Mouse (Mus musculus): ENCODE measurements around the gene Bcl2l14. TPM values are rescaled to one million over a fixed set of nuclear protein-coding genes. Genes with fewer than 3 reads are reported as not detected.

Gene Bcl2l14
- polyA plus RNA-seq, 1 experiment from 2014 or later = 0.33 TPM

DNA sequence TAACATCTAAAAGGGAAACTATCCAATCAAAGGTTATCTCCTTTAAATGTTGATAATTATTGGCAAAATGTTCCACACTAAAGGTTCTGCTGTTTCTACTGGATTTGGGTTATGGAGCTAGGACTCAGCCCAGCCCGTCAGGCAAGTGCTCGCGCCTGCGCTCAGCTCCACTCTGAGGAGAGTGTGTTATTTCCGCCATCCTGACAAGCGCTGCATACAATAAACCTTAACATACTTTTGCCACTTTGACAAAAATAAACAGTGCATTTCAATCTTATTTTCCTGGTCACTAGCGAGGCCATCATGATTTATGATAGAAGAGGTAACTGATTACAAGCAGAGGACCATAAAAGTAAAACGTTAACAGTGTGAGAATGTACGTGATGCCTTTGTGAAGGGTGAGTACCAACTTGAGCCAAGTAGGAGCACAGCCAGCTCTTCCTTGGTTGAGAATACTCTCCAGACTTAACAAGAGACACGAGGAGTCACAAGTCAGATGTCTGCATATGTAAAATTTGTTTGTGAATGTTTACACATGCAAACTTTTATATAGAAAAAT lies 70.6 kb downstream of the Bcl2l14 start:
- Histone ChIP-seq H3K27ac (no peak overlapping the region), H3K9me3 (no peaks in the 10 kb centered on the region), H3K4me3 (no peak overlapping the region), H3K27me3 (ENCODE audit: insufficient read depth, poor library complexity, severe bottlenecking) (no peaks in the 10 kb centered on the region), H3K36me3 (peaks cover 61% of the 10 kb centered on the region), H3K4me1 (peaks cover 11% of the 10 kb centered on the region)
- no peak for DNase-seq (ENCODE audit: low spot score)
- 95% methylated on average over 10 of the region's 10 CpGs for WGBS

DNA sequence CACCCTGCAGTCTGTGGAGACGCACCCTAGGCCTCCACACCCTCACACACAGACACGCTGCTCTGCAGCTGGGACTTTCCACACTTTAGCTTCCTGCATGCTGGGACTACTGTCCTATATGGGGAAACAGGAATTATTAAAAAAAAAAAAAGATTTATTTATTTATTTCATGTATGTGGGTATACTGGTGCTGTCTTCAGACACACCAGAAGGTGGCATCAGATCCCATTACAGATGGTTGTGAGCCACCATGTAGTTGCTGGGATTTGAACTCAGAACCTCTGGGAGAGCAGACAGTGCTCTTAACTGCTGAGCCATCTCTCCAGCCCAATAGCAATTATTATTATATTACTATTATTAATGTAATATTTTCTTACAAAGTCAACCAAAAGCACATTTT lies 73.2 kb downstream of the Bcl2l14 start:
- H3K36me3 ChIP-seq = peaks cover 50% of the 10 kb centered on the region
- no peaks in the 10 kb centered on the region for H3K9me3 ChIP-seq
- 87% methylated on average over 2 of the region's 2 CpGs for WGBS

DNA sequence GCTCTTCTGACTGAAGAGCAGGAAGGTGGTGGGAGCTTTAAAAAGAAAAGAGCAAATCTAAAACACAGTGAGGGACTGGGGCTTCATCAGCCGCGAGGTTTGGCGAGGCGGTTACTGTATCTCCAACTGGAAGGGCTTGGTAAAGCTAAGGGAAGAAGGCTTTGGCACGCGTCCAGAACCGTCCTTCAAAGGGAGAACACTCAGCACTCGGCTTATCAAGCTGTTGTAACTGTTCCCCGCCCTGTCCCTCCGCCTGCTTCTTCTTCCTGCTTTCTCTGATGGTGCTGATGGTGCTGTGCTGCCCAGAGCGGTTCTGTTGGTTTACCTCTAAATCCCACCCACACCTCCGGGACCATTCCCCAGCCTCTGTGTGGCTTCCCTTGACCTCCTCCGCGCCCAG lies 74.7 kb downstream of the Bcl2l14 start:
- 27% methylated on average over 14 of the region's 14 CpGs for WGBS
- H3K9me3 ChIP-seq = no peaks in the 10 kb centered on the region
- H3K4me1 ChIP-seq = peaks cover 15% of the 10 kb centered on the region
- peaks cover 37% of the 10 kb centered on the region for H3K36me3 ChIP-seq
- H3K4me3 ChIP-seq = peak overlapping the region; percentile 9
- peak; percentile 91 for DNase-seq (ENCODE audit: low spot score)
- H3K27ac ChIP-seq = peak overlapping the region; percentile 11; the same call in 1 of the 2 replicates
- no peaks in the 10 kb centered on the region for H3K27me3 ChIP-seq (ENCODE audit: insufficient read depth, poor library complexity, severe bottlenecking)

More for the DNA sequence above, 73.2 kb downstream of the Bcl2l14 start:
- Histone ChIP-seq H3K4me1 (peaks cover 11% of the 10 kb centered on the region), H3K4me3 (no peak overlapping the region), H3K27me3 (ENCODE audit: insufficient read depth, poor library complexity, severe bottlenecking) (no peaks in the 10 kb centered on the region), H3K27ac (no peak overlapping the region)
- DNase-seq (ENCODE audit: low spot score) = no peak

DNA sequence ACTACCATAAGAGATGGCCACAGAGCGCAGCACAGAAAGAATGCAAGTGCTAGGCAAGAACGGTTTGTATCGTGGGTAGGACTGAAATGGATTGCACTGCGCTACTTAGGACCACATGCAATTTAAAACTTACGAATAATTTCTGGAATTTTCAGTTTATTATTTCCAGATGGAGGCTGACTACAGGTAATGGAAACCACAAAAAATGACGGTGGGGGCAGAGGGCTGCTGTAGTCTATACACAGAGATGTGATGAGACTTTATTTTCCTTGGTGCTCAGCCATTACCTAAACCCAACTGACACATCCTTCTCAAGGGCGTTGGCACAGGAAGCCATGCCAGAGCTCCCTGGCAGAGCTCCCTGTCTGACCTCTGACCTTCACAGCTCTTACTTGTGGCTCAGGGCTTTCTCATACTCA lies 77.0 kb downstream of the Bcl2l14 start:
- WGBS = 86% methylated on average over 7 of the region's 7 CpGs

DNA sequence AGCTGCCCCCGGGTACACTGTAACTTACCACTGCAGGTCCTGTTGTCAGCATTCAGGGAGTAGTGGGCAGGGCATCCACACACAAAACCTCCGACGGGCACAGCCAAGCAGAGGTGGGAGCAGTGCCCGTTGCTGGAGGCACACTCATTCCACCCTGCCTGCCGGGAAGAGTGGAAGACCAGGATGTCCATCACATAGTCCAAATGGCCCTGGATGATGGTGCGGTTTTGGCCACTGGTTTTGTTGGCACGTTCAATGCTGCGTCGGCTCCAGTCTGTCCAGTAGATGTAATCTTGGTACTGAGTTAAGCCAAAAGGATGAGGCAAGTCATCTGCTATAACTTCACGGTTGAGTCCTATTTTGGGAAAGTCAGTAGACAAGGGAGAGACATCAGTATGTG lies 83.4 kb downstream of the Bcl2l14 start:
- Histone ChIP-seq H3K36me3 (peaks cover 54% of the 10 kb centered on the region), H3K27ac (no peak overlapping the region), H3K27me3 (ENCODE audit: insufficient read depth, poor library complexity, severe bottlenecking) (no peaks in the 10 kb centered on the region), H3K4me3 (no peak overlapping the region), H3K4me1 (peaks cover 21% of the 10 kb centered on the region), H3K9me3 (no peaks in the 10 kb centered on the region)
- WGBS = 93% methylated on average over 10 of the region's 10 CpGs
- no peak for DNase-seq (ENCODE audit: low spot score)

More for the DNA sequence above, 77.0 kb downstream of the Bcl2l14 start:
- H3K27ac ChIP-seq = no peak overlapping the region
- H3K27me3 ChIP-seq (ENCODE audit: insufficient read depth, poor library complexity, severe bottlenecking) = no peaks in the 10 kb centered on the region
- peaks cover 28% of the 10 kb centered on the region for H3K36me3 ChIP-seq
- H3K4me3 ChIP-seq = no peak overlapping the region
- DNase-seq (ENCODE audit: low spot score) = no peak
- no peaks in the 10 kb centered on the region for H3K9me3 ChIP-seq
- H3K4me1 ChIP-seq = peaks cover 27% of the 10 kb centered on the region

DNA sequence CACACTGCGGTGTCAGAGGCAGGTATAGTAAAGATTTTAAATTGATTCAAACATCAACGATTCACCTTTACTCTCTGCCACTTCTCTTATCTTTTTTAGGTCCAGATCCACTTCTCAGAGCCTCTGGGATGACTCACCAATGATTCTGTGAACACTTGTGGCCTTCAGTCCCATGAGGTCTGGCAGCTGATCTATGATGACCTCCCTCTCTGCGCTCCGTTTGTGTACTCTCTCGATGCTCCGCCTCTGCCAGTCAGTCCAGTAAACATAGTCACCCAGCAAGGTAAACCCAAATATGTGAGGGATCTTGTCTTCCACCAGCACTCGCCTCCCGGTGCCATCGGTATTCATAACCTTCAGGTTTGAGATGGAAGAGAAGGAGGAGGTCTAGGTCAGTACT lies 90.2 kb downstream of the Bcl2l14 start:
- DNase-seq (ENCODE audit: low spot score) = no peak
- Histone ChIP-seq H3K4me1 (peaks cover 11% of the 10 kb centered on the region; the same call in 1 of the 2 replicates), H3K27ac (no peak overlapping the region), H3K9me3 (no peaks in the 10 kb centered on the region), H3K4me3 (no peak overlapping the region), H3K27me3 (ENCODE audit: insufficient read depth, poor library complexity, severe bottlenecking) (no peaks in the 10 kb centered on the region), H3K36me3 (peaks cover 47% of the 10 kb centered on the region)
- WGBS = 88% methylated on average over 9 of the region's 9 CpGs

Other genes with a start within 250 kb of the Bcl2l14 start
- 19.3 and 24.4 TPM in 2 replicates for gene Lrp6, start 170.6 kb downstream of the Bcl2l14 start, polyA plus RNA-seq (2016; fragmentation: Nextera tagmentation; extraction: Ambion mirVana)
- 3.1 and 5.8 TPM in 2 replicates for gene Mansc1, start 236.2 kb downstream of the Bcl2l14 start, polyA plus RNA-seq (2016; fragmentation: Nextera tagmentation; extraction: Ambion mirVana)
- 16.2 and 16.7 TPM in 2 replicates for gene Borcs5, start 243.2 kb downstream of the Bcl2l14 start, polyA plus RNA-seq (2016; fragmentation: Nextera tagmentation; extraction: Ambion mirVana)